Mouse (Mus musculus) adrenal gland, postnatal 14 days (tissue): ENCODE measurements around the gene Nckap1. TPM values are rescaled to one million over a fixed set of nuclear protein-coding genes. Genes with fewer than 3 reads are reported as not detected.

Experiments
- DNase-seq: peaks from one replicate; pipeline ENCODE4 v3.0.0; 2021; ENCODE audit warnings: mixed read lengths
- long read RNA-seq, 2 experiments: library from polyadenylated mRNA; stranded (forward); transcript quantifications; one replicate each; pipeline ENCODE4 v2.0.0; 2021
- total RNA-seq: library from RNA; stranded (reverse); gene quantifications from 2 replicates; pipeline ENCODE4 v1.2.3, GENCODE M21; 2021

Gene Nckap1
- total RNA-seq = 134 and 138 TPM in 2 replicates
- long read RNA-seq, experiment 1, full-length matches to known transcripts = 54 of 71 reads
- long read RNA-seq, experiment 1, partial matches to known transcripts = 11 of 71 reads
- long read RNA-seq, experiment 1, other reads (novel, unspliced or antisense) = 6 of 71 reads
- long read RNA-seq, experiment 2, full-length matches to known transcripts = 37 of 53 reads
- long read RNA-seq, experiment 2, partial matches to known transcripts = 7 of 53 reads
- long read RNA-seq, experiment 2, other reads (novel, unspliced or antisense) = 9 of 53 reads

DNA sequence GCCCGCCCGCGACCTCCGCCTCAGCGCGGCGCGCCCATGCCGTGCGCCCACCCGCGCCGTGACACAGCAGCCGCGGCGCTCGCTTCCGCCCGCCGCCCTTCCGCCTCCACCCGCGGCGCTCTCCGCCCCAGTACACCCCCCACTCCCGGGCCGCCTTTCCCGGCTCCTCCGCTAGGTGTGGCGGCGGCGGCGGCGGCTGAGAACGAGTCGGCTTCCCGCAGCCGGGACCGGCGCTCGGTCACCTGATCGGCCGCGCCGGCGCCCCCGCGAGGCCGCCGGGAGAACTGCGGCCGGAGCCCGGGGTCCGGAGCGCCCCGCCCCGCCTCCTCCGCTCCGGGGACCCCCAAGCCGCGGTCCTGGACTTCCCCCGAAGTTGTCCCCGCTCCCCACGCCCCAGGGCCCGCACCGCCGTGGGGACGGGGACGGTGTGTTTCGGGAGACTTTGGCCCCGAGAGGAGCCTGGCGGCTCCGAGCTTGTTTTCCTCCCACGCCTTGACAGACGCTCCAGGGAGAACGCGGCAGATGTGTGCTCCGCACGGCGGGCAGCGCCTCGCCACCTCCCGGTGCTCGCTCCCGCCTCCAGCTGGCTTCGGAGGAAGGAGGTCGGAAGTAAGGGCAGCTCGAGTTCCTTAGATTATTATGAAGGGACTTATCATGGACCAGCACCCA is at the start of gene Nckap1:
Gene Nckap1, minus strand, starts transcription at position 338 of the 669 bp plus-strand sequence.
- peak; percentile 96 for DNase-seq

- DNase-seq = no peak
Measured at GRCm38 (mm10) chr2:80624523-80624922, 43.3 kb upstream of the Nckap1 start.

- no peak for DNase-seq
Measured at GRCm38 (mm10) chr2:80621921-80622320, 40.7 kb upstream of the Nckap1 start.

DNA sequence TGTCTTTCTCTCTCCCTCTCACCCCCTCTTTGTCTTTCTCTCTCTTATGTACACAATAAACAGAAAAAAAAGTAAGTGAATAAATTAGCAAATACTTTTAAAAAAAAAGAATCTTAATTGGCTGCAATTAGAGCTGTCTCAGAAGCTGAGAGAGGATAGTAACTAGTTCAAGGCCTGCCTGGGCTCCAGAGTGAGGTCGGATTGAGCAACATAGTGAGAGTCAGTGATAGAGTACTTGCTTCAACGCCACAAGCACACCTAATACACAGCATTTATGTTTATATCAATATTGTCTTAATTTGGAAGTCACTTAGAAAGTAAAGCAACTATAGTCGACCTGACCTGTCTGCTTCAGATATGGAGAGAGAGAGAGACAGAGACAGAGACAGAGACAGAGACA is 37.8 kb upstream of the Nckap1 start:
- peak; percentile 16 for DNase-seq

GRCm38 (mm10) chr2:80616854-80617737 is 35.9 kb upstream of the Nckap1 start, which contains the start of the genes Dusp19 and Nup35:
Gene Dusp19, plus strand, starts transcription at chr2:80617045.
Gene Nup35, plus strand, starts transcription at chr2:80617236.
- peak; percentile 95 for DNase-seq

- peak; percentile 8 for DNase-seq
Measured at GRCm38 (mm10) chr2:80612796-80613195, 31.6 kb upstream of the Nckap1 start.

GRCm38 (mm10) chr2:80612286-80612685 is 31.1 kb upstream of the Nckap1 start:
- DNase-seq = no peak

GRCm38 (mm10) chr2:80603771-80604426 is 22.7 kb upstream of the Nckap1 start:
- no peak for DNase-seq

- no peak for DNase-seq
Measured at GRCm38 (mm10) chr2:80602756-80603155, 21.6 kb upstream of the Nckap1 start.

DNA sequence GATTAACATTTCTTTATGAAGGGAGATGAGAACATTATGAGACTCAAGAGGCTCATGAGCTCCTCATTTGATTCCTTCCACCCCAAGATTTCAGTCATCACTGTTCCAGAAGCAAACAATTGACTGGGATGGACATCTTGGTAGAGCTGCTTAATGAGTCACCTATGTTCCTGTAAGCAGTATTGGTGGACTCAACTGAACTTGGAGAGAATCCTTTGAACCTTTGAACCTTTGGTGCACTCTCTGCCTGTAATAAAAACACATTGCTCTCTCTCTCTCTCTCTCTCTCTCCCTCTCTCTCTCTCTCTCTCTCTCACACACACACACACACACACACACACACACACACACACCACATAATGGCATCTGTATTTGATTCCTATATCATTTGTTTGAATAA is 19.4 kb upstream of the Nckap1 start:
- DNase-seq = no peak

- no peak for DNase-seq
Measured at GRCm38 (mm10) chr2:80599850-80600249, 18.7 kb upstream of the Nckap1 start.

DNA sequence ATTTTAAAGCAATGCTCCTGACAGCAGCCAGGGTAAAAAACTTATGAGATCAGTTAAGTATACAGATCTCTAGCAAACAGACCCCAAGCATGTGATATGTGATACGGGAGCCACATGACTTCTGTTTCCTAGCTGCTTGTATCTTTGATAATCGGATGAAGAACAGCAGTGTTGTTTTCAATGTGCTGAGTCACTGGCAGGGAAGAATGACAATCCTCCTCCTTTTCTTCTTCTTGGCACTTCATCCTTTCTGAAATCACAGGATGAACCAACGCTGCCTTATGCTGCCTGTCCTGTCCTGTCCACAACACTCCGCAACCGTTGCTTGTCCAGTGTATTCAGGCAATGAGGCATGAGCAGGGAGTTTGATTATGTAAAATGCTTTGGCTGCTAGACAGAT is 15.8 kb upstream of the Nckap1 start:
- DNase-seq = no peak

- DNase-seq = no peak
Measured at GRCm38 (mm10) chr2:80594215-80594918, 13.2 kb upstream of the Nckap1 start.

DNA sequence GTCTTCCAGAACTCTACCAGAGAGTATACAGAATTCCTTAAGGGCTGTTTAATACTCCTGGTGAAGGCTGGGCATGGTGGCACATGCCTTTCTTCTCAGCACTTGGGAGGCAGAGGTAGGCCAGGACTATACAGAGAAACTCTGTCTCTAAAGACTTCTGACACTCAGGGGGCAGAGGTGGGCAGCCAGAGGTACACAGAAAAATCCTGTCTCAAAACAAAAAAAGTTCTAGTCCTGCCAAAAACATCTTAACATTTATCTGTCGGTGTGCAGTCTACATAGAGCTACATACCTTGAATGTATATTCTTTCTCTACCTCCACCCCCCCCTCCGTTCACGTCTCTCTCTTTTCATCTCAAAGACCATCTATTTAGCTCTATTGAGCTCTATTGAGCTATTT is 1.2 kb upstream of the Nckap1 start:
- no peak for DNase-seq

DNA sequence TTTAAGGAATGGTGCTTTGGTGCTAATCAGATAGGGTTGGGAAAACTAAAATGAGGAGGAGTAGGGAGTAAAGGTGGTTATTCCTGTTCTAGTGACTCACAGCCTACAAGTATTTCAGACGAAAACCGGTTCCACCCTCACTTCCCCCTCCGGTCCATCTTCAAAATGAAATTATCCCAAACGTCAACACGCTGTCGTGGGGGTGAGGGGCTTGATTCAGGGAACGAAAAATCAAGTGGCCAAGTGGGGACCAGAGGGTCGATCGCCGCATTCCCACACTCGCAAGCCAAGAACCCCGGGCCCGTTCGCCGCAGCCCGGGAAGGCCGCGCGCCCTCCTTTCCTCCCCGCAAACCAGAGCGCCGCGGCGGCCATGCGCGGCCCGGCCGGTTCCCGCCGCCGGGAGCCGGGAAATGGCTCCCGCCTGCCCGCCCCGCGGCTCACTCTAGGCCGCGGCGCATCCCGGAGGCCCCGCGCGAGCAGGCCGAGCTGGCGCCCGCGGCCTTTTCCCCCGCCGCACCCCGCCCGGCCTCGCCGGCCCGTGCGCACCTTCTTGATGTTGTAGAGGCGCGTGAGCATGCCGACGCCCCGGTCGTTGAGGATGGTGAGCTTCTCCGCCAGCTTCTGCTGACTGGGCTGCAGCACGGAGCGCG is 744 bp downstream of the Nckap1 start:
- DNase-seq = peak; percentile 65

DNA sequence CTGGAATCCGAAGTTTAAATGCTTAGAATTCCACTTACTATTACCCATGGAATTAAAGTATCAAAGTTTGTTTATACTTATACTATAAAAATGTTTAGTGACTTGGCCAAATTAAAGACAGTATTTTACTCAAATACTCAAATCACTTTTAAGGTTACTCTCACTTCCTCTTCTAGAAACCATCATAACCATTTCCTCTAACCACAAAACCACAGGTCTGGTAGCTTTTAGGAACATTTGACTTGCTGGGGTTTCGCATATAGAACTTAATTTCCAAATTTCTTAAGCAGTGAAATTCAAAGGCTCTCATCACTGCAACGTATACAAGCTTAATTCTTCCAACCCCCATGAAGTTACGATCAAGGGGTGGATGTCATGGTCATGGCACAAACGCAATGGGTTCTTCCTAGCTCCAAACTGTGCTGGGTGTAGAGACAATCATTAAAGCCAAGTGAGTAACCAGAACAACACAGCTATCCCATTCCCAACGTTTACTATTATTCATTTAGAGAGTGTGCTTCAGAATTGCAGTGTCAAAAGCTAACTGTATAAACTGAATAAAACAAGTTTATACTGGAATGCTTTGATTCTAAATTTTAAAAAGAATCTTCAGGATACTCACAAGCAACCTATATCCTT is 1.8 kb downstream of the Nckap1 start:
- no peak for DNase-seq

DNA sequence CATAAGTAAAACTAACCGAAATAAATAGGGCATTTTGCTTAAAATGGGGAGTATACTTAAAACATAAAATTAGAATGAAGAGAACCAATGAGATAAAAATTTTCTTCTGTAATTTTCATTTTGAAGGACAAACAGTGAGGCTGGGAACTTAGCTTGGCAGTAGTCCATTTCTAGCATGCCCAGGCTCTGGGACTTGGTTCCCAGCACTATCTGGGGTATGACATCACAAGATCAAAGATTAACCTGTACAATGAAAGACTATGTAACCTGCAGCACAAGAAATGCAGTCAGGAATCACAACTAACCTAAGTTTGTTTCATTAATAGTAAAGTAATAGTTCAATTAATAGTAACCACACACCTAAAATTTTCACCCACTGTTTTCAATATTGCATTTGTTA is 3.9 kb downstream of the Nckap1 start:
- no peak for DNase-seq

DNA sequence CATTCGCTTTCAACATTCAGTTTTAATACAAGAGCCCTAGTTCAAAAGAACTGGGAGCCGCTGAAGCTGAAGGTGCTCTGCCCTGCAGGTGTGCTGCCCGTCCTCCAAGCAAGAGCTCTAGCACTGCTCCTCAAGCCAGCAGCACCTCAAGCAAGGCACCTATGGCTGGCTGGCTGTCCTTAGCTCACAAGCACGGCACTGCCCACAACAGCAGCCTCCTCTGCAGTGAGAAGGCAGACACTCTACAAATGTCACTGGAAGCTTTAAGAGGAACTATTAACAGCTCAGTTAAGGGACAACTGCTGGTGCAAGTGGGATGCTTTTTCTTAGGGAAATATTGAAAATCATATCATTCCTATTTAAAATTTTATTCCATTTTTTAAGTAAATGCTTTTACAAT is 10.5 kb downstream of the Nckap1 start:
- no peak for DNase-seq

- no peak for DNase-seq
Measured at GRCm38 (mm10) chr2:80567411-80567810, 13.8 kb downstream of the Nckap1 start.

- no peak for DNase-seq
Measured at GRCm38 (mm10) chr2:80562253-80562652, 18.9 kb downstream of the Nckap1 start.

- no peak for DNase-seq
Measured at GRCm38 (mm10) chr2:80561478-80561877, 19.7 kb downstream of the Nckap1 start.
